9 mouse cellular contexts compared by ENCODE assay signal in genomic region chr11:5181850-5182404, GRCm38 (mm10). TPM values are rescaled to one million over a fixed set of nuclear protein-coding genes. Genes with fewer than 3 reads are reported as not detected.
DNase-seq lines count a peak whose midpoint lies in the region; ATAC-seq and TF ChIP-seq lines count a peak whose summit lies in the region.
"Had no signal": no experiment of that assay in that cellular context is flagged by ENCODE, and none has a peak within 500 bp of the region (broad histone marks: within the 10 kb centered on the region; RNA-seq: fewer than 3 reads in every experiment).

No protein-coding gene starts in this region.

- H3K4me1 ChIP-seq in heart, embryonic 10.5 days: peaks cover 29% of the 10 kb centered on the region
- peaks cover 2% of the 10 kb centered on the region; the same call in 1 of the 2 replicates for H3K4me1 ChIP-seq in liver, postnatal 0 days (ENCODE audit: insufficient read depth)
- H3K4me1 ChIP-seq: liver, embryonic 15.5 days had no signal

- ATAC-seq in CD4-positive, CD25-positive, alpha-beta regulatory T cell, adult 4 months: peak; percentile 36
- peak; percentile 44; the same call in 1 of the 2 replicates for ATAC-seq in liver, postnatal 0 days

- TF ChIP-seq CTCF in liver, postnatal 0 days (IDR thresholded peaks at IDR 0.05; ENCODE audit: low read depth): peak; percentile 99

- 23% methylated on average over 13 of the region's 13 CpGs for whole genome bisulfite sequencing in heart, embryonic 10.5 days
- 23% methylated on average over 13 of the region's 13 CpGs for WGBS in liver, postnatal 0 days (ENCODE audit: insufficient replicate concordance)

- no peak overlapping the region for H3K9ac ChIP-seq in liver, postnatal 0 days (replicated peaks)
- H3K9ac ChIP-seq: liver, embryonic 15.5 days had no signal

- H3K27ac ChIP-seq in heart, embryonic 10.5 days: no peak overlapping the region
- no peak overlapping the region for H3K27ac ChIP-seq in liver, postnatal 0 days (ENCODE audit: low read depth)
- H3K27ac ChIP-seq: liver, embryonic 15.5 days had no signal

- no peak for TF ChIP-seq EP300 in liver, postnatal 0 days (IDR thresholded peaks at IDR 0.05; ENCODE audit: low read depth)

- H3K4me3 ChIP-seq in heart, embryonic 10.5 days: no peak overlapping the region
- no peak overlapping the region for H3K4me3 ChIP-seq in liver, postnatal 0 days (ENCODE audit: low read depth, low read length)
- H3K4me3 ChIP-seq: liver, embryonic 15.5 days had no signal

- no peaks in the 10 kb centered on the region for H3K36me3 ChIP-seq in heart, embryonic 10.5 days
- no peaks in the 10 kb centered on the region for H3K36me3 ChIP-seq in liver, postnatal 0 days (replicated peaks; ENCODE audit: insufficient read depth, low read length)
- H3K36me3 ChIP-seq: liver, embryonic 15.5 days had no signal

- 0 out of 2 replicates have a peak overlapping the region, but pooled peaks have one; percentile 19 for H3K4me2 ChIP-seq in liver, postnatal 0 days (ENCODE audit: low read depth, low read length)
- H3K4me2 ChIP-seq: liver, embryonic 15.5 days had no signal

- H3K9me3 ChIP-seq in heart, embryonic 10.5 days: no peaks in the 10 kb centered on the region
- no peaks in the 10 kb centered on the region for H3K9me3 ChIP-seq in liver, postnatal 0 days (ENCODE audit: low read length)
- H3K9me3 ChIP-seq: liver, embryonic 15.5 days had no signal

- no peaks in the 10 kb centered on the region for H3K27me3 ChIP-seq in heart, embryonic 10.5 days (ENCODE audit: insufficient read depth, poor library complexity, severe bottlenecking)
- no peaks in the 10 kb centered on the region for H3K27me3 ChIP-seq in liver, postnatal 0 days (ENCODE audit: insufficient read depth, low read length)
- H3K27me3 ChIP-seq: liver, embryonic 15.5 days had no signal

- DNase-seq in adrenal gland, adult 18-20 months (ENCODE audit: low spot score in 2 of 2): peak; percentile 85 to 89
- DNase-seq in embryo, embryonic 10.5 days (ENCODE audit: low spot score): peak; percentile 87
- DNase-seq in heart, embryonic 10.5 days (ENCODE audit: low spot score): peak; percentile 90
- DNase-seq in kidney, postnatal 25 days: peak; percentile 83 to 89
- DNase-seq in liver, postnatal 0 days: peak; percentile 87
- peak; percentile 88 for DNase-seq in retina, embryonic 14.5 days (ENCODE audit: low spot score)
- peak; percentile 93 to 96 for DNase-seq in thymus, postnatal 36 days

RNA-seq across cellular contexts. Expression of gene Emid1, which starts 29.9 kb away (rescaled TPM):
- under 1 TPM in 1 of 2 experiments, not detected in 1; 0.22 TPM for polyA plus RNA-seq in CD4-positive, CD25-positive, alpha-beta regulatory T cell, adult 4 months (2017; shearing (Covaris generic))
- 1 to 10 TPM; 2.2 to 3.4 TPM for total RNA-seq in adrenal gland, adult 18-20 months (2021)
- 11.8 and 14.6 TPM in 2 replicates for polyA plus RNA-seq in heart, embryonic 10.5 days (2016; fragmentation: Nextera tagmentation; extraction: Ambion mirVana)
- 4.0 and 4.8 TPM in 2 replicates for polyA plus RNA-seq in liver, postnatal 0 days (2015; fragmentation: Nextera tagmentation; extraction: Ambion mirVana)
